Mouse (Mus musculus) right cerebral cortex, postnatal 36 days (tissue): ENCODE data around the gene Ccdc51.
A peak's percentile ranks its signal among the peaks of the same experiment; 100 is the strongest.

Experiments
- DNase-seq, 2 experiments: peaks; one replicate each; pipeline ENCODE4 v3.0.0; 2022; ENCODE audit warnings: low spot score in 2 of 2, mixed read lengths in 1 of 2

Ccdc51 gene

GRCm38 (mm10) chr9:109082124-109082800 is at the start of gene Ccdc51, which contains the start of gene Tma7:
Gene Ccdc51 (plus strand): TSS chr9:109082493.
Gene Tma7 (minus strand): TSS chr9:109082587.
- peak; percentile 89 to 91 for DNase-seq

- no peak for DNase-seq
Observed at GRCm38 (mm10) chr9:109038086-109038895, 44.0 kb upstream of the Ccdc51 start, which contains the start of gene Shisa5. Gene Shisa5 (plus strand): TSS chr9:109038565.

- no peak for DNase-seq
Observed at GRCm38 (mm10) chr9:109038901-109039364, 43.4 kb upstream of the Ccdc51 start.

GRCm38 (mm10) chr9:109039681-109040080 is 42.6 kb upstream of the Ccdc51 start:
- no peak for DNase-seq

GRCm38 (mm10) chr9:109040216-109040615 is 42.1 kb upstream of the Ccdc51 start:
- no peak for DNase-seq

- no peak for DNase-seq
Observed at GRCm38 (mm10) chr9:109040906-109041305, 41.4 kb upstream of the Ccdc51 start.

- DNase-seq: no peak
Observed at GRCm38 (mm10) chr9:109041351-109041750, 40.9 kb upstream of the Ccdc51 start.

GRCm38 (mm10) chr9:109046306-109046705 is 36.0 kb upstream of the Ccdc51 start:
- no peak for DNase-seq

GRCm38 (mm10) chr9:109049316-109049715 is 33.0 kb upstream of the Ccdc51 start:
- DNase-seq: no peak

- no peak for DNase-seq
Observed at GRCm38 (mm10) chr9:109049996-109050673, 32.2 kb upstream of the Ccdc51 start.

GRCm38 (mm10) chr9:109050674-109050997 is 31.7 kb upstream of the Ccdc51 start:
- no peak for DNase-seq

- DNase-seq: no peak
Observed at GRCm38 (mm10) chr9:109051011-109051501, 31.2 kb upstream of the Ccdc51 start.

- no peak for DNase-seq
Observed at GRCm38 (mm10) chr9:109051651-109052489, 30.4 kb upstream of the Ccdc51 start.

GRCm38 (mm10) chr9:109052490-109053260 is 29.6 kb upstream of the Ccdc51 start:
- no peak for DNase-seq

GRCm38 (mm10) chr9:109053366-109053765 is 28.9 kb upstream of the Ccdc51 start:
- DNase-seq: no peak

GRCm38 (mm10) chr9:109053851-109054250 is 28.4 kb upstream of the Ccdc51 start:
- no peak for DNase-seq

- DNase-seq: peak; percentile 64 to 80
Observed at GRCm38 (mm10) chr9:109054712-109055111, 27.6 kb upstream of the Ccdc51 start.

- no peak for DNase-seq
Observed at GRCm38 (mm10) chr9:109055271-109056030, 26.8 kb upstream of the Ccdc51 start.

- DNase-seq: no peak
Observed at GRCm38 (mm10) chr9:109056081-109056690, 26.1 kb upstream of the Ccdc51 start.
